Comparison of ENCODE assay signal across 8 mouse cellular contexts in genomic region chr2:71212360-71212726, GRCm38 (mm10). TPM values are rescaled to one million over a fixed set of nuclear protein-coding genes. Genes with fewer than 3 reads are reported as not detected.
DNase-seq lines count a peak whose midpoint lies in the region; TF ChIP-seq lines count a peak whose summit lies in the region.

No protein-coding gene starts in this region.

- peaks cover 6% of the 10 kb centered on the region; the same call in 1 of the 2 replicates for H3K36me3 ChIP-seq in thymus, adult 2 months (ENCODE audit: control insufficient read depth, insufficient read depth, low read length)

- H3K4me3 ChIP-seq in cerebellum, adult 2 months (replicated peaks; ENCODE audit: insufficient read depth, low read depth, low read length) = peak overlapping the region; percentile 82
- H3K4me3 ChIP-seq in thymus, adult 2 months (ENCODE audit: control insufficient read depth, insufficient read depth, low read length) = peak overlapping the region; percentile 94

- no peak for TF ChIP-seq CTCF in cerebellum, adult 2 months (IDR thresholded peaks at IDR 0.05; ENCODE audit: borderline replicate concordance, insufficient read depth, low read depth, low read length)
- TF ChIP-seq CTCF in thymus, adult 2 months (IDR thresholded peaks at IDR 0.05; ENCODE audit: borderline replicate concordance, control insufficient read depth, extremely low read depth, insufficient read depth, low read length, poor library complexity) = no peak

- H3K27me3 ChIP-seq in cerebellum, adult 2 months (ENCODE audit: control insufficient read depth, insufficient read depth, low read length) = no peaks in the 10 kb centered on the region
- H3K27me3 ChIP-seq in thymus, adult 2 months (ENCODE audit: control insufficient read depth, insufficient read depth, low read length) = no peaks in the 10 kb centered on the region

- no peak for DNase-seq in cerebellum, adult 2 months
- DNase-seq in cerebellum, postnatal 14 days = no peak
- no peak for DNase-seq in thymus, adult 2 months
- no peak for DNase-seq in thymus, postnatal 4 days
- peak; percentile 34 for DNase-seq in liver
- DNase-seq in adrenal gland, postnatal 4 days (ENCODE audit: low spot score in 2 of 2) = no peak
- no peak for DNase-seq in adrenal gland, adult 18-20 months (ENCODE audit: low spot score in 2 of 2)
- DNase-seq in B cell, adult 2 months = no peak

- H3K27ac ChIP-seq in cerebellum, adult 2 months (ENCODE audit: insufficient read depth, low read length) = no peak overlapping the region
- no peak overlapping the region for H3K27ac ChIP-seq in thymus, adult 2 months (ENCODE audit: control insufficient read depth, insufficient read depth, low read length)

- 2% methylated on average over 6 of the region's 6 CpGs for WGBS in cerebellum, adult 2 months
- WGBS in thymus, adult 2 months = under 1% methylated on average over 6 of the region's 6 CpGs

- TF ChIP-seq POLR2A in cerebellum, adult 2 months (IDR thresholded peaks at IDR 0.05; ENCODE audit: borderline replicate concordance, insufficient read depth, low read length) = no peak
- TF ChIP-seq POLR2A in thymus, adult 2 months (IDR thresholded peaks at IDR 0.05; ENCODE audit: control insufficient read depth, extremely low read depth, insufficient read depth, low read length, poor library complexity) = no peak

- H3K4me1 ChIP-seq in cerebellum, adult 2 months (ENCODE audit: control insufficient read depth, insufficient read depth, low read length) = peaks cover 3% of the 10 kb centered on the region; the same call in 1 of the 2 replicates
- no peaks in the 10 kb centered on the region for H3K4me1 ChIP-seq in thymus, adult 2 months (replicated peaks; ENCODE audit: control insufficient read depth, insufficient read depth, low read length)

RNA-seq across cellular contexts. Expression of gene Dync1i2, which starts 0.8 kb away (rescaled TPM):
- 129 and 130 TPM in 2 replicates for polyA plus RNA-seq in cerebellum, adult 2 months (2012; rRNA removed)
- polyA plus RNA-seq in thymus, adult 2 months (2012; rRNA removed) = 22.8 and 26.2 TPM in 2 replicates
- total RNA-seq in adrenal gland, postnatal 4 days (2021) = 100 to 1,000 TPM; 101 to 109 TPM
- total RNA-seq in adrenal gland, adult 18-20 months (2021) = 10 to 100 TPM; 83.7 to 97.8 TPM
